ENCODE assay signal across 8 mouse cellular contexts in the genomic region with DNA sequence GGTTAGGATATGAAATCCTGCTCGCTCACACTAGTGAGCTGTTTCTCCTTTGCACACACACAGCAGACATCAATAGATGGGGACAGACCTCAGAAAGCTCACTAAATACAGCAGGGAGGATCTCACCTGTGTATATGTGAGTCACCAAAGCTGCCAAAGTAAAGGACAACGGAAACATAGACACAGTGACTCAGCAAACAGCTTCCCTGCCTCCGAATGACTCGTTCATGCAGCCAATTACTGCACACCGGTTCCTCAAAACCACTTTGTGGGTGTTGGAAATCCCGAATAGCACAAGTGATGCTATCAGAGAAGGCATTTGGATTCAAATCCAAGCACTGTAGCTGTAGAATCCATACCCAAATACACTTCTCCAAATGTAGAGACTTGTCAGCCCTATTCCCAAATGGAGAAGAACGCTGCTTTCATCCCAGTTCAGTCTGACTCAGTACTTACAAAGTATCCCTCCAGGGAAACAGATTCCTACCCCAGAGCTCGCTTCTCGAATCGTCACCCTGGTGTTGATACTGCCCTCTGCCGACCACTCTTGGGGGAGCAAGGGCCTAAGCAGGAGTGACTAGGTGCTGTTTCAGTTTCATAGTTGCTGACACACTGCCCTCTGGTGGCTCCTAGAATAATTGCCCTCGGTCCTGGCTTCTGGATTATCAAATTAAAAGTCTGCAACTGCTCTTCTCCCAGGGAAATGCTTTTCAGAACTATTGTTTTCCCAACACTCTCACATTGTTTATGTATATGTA.
DNase-seq lines count a peak whose midpoint lies in the region; ATAC-seq and TF ChIP-seq lines count a peak whose summit lies in the region.

No protein-coding gene starts in this region.

- ATAC-seq in cerebellum, adult (ENCODE audit: insufficient number of reproducible peaks, low FRiP score, low TSS enrichment), result peak; percentile 87
- ATAC-seq in forebrain, embryonic 16.5 days, result peak; percentile 64; the same call in 1 of the 2 replicates
- peak; percentile 89 for ATAC-seq in lung, postnatal 0 days

- no peak for TF ChIP-seq EP300 in MEL (IDR thresholded peaks at IDR 0.05; ENCODE audit: low read depth in 1 of 2, low read length in 2 of 2)
- TF ChIP-seq EP300 in lung, postnatal 0 days (IDR thresholded peaks at IDR 0.05), result no peak; the same call in 1 of the 2 replicates

- peak; percentile 74 to 99 (median 79) for TF ChIP-seq CTCF in MEL (IDR thresholded peaks at IDR 0.05 in 2 of 3, conservative IDR thresholded peaks at IDR 0.05 in 1 of 3; ENCODE audit: control insufficient read depth in 1 of 3, insufficient read depth in 1 of 3, low read depth in 2 of 3, low read length in 3 of 3, poor library complexity in 1 of 3, severe bottlenecking in 1 of 3)
- TF ChIP-seq CTCF in lung, postnatal 0 days (IDR thresholded peaks at IDR 0.05), result peak; percentile 99

- H3K4me3 ChIP-seq in MEL (ENCODE audit: control insufficient read depth in 1 of 2, insufficient read depth in 1 of 2, low read depth in 2 of 2, low read length in 2 of 2), result no peak overlapping the region
- H3K4me3 ChIP-seq in forebrain, embryonic 16.5 days (replicated peaks; ENCODE audit: low read length), result no peak overlapping the region
- H3K4me3 ChIP-seq in lung, postnatal 0 days (ENCODE audit: low read depth, low read length), result no peak overlapping the region; the same call in 1 of the 2 replicates

- no peaks in the 10 kb centered on the region for H3K79me2 ChIP-seq in MEL (ENCODE audit: control insufficient read depth, insufficient read depth, low read length, poor library complexity)

- no peak overlapping the region for H3K27ac ChIP-seq in MEL (ENCODE audit: control insufficient read depth, low read depth, low read length)
- H3K27ac ChIP-seq in forebrain, embryonic 16.5 days (ENCODE audit: low read length), result no peak overlapping the region
- no peak overlapping the region for H3K27ac ChIP-seq in lung, postnatal 0 days (ENCODE audit: low read length)

- H3K9me3 ChIP-seq in MEL (replicated peaks; ENCODE audit: insufficient read depth, low read length), result no peaks in the 10 kb centered on the region
- H3K9me3 ChIP-seq in forebrain, embryonic 16.5 days (ENCODE audit: control insufficient read depth, low read length), result no peaks in the 10 kb centered on the region
- no peaks in the 10 kb centered on the region for H3K9me3 ChIP-seq in lung, postnatal 0 days (ENCODE audit: low read length)

- peak; percentile 79 for TF ChIP-seq RAD21 in MEL (IDR thresholded peaks at IDR 0.05; ENCODE audit: low read depth, low read length)

- no peaks in the 10 kb centered on the region for H3K27me3 ChIP-seq in MEL (ENCODE audit: control insufficient read depth in 1 of 2, insufficient read depth in 2 of 2, low read length in 2 of 2)
- H3K27me3 ChIP-seq in forebrain, embryonic 16.5 days (replicated peaks; ENCODE audit: control insufficient read depth, insufficient read depth, low read length), result no peaks in the 10 kb centered on the region
- H3K27me3 ChIP-seq in lung, postnatal 0 days (replicated peaks; ENCODE audit: insufficient read depth, low read length), result no peaks in the 10 kb centered on the region

- intact Hi-C loops in heart, postnatal 36 days (cut with DNase I), result loop anchor here (1.0 to 5.0 kb wide), 5 partner anchors 32 to 371 kb away; no protein-coding TSS in a partner anchor

- H3K9ac ChIP-seq in MEL (ENCODE audit: control insufficient read depth, low read depth, low read length, poor library complexity, severe bottlenecking), result no peak overlapping the region
- H3K9ac ChIP-seq in forebrain, embryonic 16.5 days (replicated peaks; ENCODE audit: low read depth, low read length), result no peak overlapping the region
- H3K9ac ChIP-seq in lung, postnatal 0 days (replicated peaks; ENCODE audit: low read depth), result no peak overlapping the region

- 48% methylated on average over 12 of the region's 12 CpGs for WGBS in forebrain, embryonic 16.5 days
- WGBS in lung, postnatal 0 days, result 39% methylated on average over 12 of the region's 12 CpGs

- H3K36me3 ChIP-seq in MEL (ENCODE audit: control insufficient read depth in 1 of 2, insufficient read depth in 2 of 2, low read length in 2 of 2), result no peaks in the 10 kb centered on the region
- H3K36me3 ChIP-seq in forebrain, embryonic 16.5 days (ENCODE audit: control insufficient read depth, insufficient read depth), result no peaks in the 10 kb centered on the region
- H3K36me3 ChIP-seq in lung, postnatal 0 days (ENCODE audit: insufficient read depth, low read length), result no peaks in the 10 kb centered on the region

- no peak for TF ChIP-seq POLR2A in MEL (IDR thresholded peaks at IDR 0.05; ENCODE audit: control insufficient read depth in 1 of 2, insufficient read depth in 1 of 2, low read depth in 1 of 2, low read length in 2 of 2, poor library complexity in 1 of 2)

- H3K4me1 ChIP-seq in MEL (ENCODE audit: control insufficient read depth in 1 of 2, insufficient read depth in 2 of 2, low read length in 2 of 2), result no peaks in the 10 kb centered on the region
- H3K4me1 ChIP-seq in forebrain, embryonic 16.5 days (replicated peaks; ENCODE audit: control insufficient read depth, insufficient read depth, low read length), result no peaks in the 10 kb centered on the region
- H3K4me1 ChIP-seq in lung, postnatal 0 days (ENCODE audit: insufficient read depth, low read depth, low read length), result no peaks in the 10 kb centered on the region

- no peak overlapping the region for H3K4me2 ChIP-seq in forebrain, embryonic 16.5 days (ENCODE audit: low read length)
- H3K4me2 ChIP-seq in lung, postnatal 0 days (replicated peaks; ENCODE audit: low read depth, low read length), result peak overlapping the region; percentile 27; the same call in 1 of the 2 replicates

- peak; percentile 83 for DNase-seq in MEL (ENCODE audit: low read depth, low spot score)
- DNase-seq in heart, postnatal 36 days, result peak; percentile 94 to 97
- DNase-seq in layer of hippocampus, adult 18-20 months (ENCODE audit: low spot score in 2 of 2), result peak; percentile 94 to 99
- peak; percentile 95 for DNase-seq in lung, postnatal 0 days (ENCODE audit: low spot score)
- peak; percentile 93 for DNase-seq in retina, postnatal 1 day
- peak; percentile 87 to 90 for DNase-seq in thymus, postnatal 36 days

TF ChIP-seq in MEL, 35 proteins besides CTCF, POLR2A, EP300 and RAD21:
- TF ChIP-seq MAFK (IDR thresholded peaks at IDR 0.05; ENCODE audit: borderline replicate concordance, low read depth, low read length) (no peak), GABPA (IDR thresholded peaks at IDR 0.05; ENCODE audit: low read depth, low read length) (no peak), SMC3 (IDR thresholded peaks at IDR 0.05; ENCODE audit: low read depth, low read length) (peak; percentile 96), ZC3H11A (IDR thresholded peaks at IDR 0.05; ENCODE audit: low read depth, low read length) (peak; percentile 74)
